Mouse (Mus musculus): ENCODE results near the gene Cyth4. TPM values are rescaled to one million over a fixed set of nuclear protein-coding genes. Genes with fewer than 3 reads are reported as not detected.

Cyth4 gene
- polyA plus RNA-seq, 1 experiment = 13.0 TPM

GRCm38 (mm10) chr15:78583352-78583751 lies 13.5 kb upstream of the Cyth4 start:
- 51% methylated on average over 11 of the region's 11 CpGs for WGBS
- DNase-seq (ENCODE audit: low read depth, low spot score) = no peak

DNA sequence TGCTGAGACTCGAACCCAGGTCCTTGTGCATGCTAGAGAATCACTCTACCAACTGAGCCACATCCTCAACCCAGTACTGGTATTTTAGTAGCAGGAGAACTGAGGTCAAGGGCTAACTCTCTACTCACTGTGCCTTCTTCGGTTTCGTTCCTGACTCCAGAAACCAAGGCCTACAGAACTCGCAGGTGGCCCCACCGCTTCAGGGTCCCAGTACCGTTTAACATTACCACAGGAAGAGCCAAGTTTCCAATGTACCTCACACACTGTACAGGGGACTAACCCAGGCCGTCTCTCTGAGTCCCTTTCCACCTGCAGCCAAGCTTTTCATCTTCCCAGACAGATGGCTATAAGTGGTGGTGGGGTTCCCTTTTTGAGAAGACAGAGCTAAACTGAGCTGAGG lies 11.4 kb upstream of the Cyth4 start:
- no peak for DNase-seq (ENCODE audit: low read depth, low spot score)
- 83% methylated on average over 7 of the region's 7 CpGs for WGBS

DNA sequence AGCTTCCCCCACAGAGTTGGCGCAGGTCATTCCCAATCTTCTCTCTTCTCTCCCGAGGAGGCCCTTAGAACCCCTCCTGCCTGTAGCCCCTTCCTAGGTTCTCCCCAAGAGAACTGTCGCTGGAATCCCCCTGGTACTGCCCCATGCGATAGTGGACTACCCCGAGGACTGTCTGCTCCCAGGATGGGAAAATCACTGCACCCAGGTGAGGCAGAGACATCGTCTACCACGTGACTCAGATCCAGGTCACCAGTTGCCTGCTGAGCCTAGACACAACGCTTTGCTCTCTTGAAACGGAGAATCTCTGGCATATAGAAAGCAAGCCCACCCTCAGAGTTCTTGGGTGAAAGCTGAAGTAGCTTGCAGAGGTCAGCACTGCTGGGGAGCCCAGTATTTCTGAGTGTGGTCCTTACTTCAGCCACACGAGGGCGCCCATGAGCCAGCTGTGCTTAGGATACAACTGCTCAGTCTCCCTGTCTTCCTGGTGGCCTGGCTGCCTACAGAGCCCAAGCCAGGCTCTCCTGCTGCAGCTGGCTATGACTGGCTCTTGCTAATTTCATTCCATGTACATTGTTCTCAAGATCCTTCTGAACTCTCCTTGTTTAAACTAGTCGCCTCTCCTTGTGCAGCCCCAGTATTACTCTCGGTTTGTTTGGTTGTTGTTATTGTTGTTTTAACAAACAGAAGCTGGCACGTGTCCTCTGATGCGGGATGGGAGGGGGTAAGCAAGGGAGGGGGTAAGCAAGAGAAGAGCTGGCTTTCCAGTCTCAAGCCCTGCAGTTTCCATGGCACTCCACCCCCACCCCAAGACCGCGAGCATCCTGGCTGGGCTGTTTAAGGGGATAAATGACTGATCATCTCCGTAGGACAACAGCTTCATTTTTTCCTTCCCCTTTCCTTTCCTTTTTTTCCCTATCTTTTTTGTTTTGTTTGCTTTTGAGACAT lies 9.5 kb upstream of the Cyth4 start:
- peak; percentile 56 for DNase-seq (ENCODE audit: low read depth, low spot score)
- 51% methylated on average over 18 of the region's 18 CpGs for WGBS

GRCm38 (mm10) chr15:78588049-78588448 lies 8.8 kb upstream of the Cyth4 start:
- 87% methylated on average over 4 of the region's 4 CpGs for WGBS
- no peak for DNase-seq (ENCODE audit: low read depth, low spot score)

DNA sequence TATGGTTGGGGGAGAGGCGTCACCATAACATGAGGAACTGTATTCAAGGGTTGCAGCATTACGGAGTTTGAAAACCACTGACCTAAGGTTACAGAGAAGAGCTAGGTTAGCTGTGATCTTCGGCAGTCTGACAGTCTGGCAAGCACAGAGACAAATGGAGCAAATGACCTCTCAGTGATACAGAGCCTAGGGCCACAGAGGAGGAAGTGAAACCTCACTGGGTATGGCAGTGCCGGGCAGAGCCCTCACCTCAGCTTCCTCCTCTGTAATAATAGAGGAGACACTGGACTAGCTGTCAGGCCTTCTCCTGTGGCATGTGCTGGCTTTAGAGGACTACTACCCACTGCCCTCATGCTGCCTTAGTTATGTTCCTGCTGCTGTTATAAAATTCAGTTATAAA lies 7.9 kb upstream of the Cyth4 start:
- 71% methylated on average over 4 of the region's 4 CpGs for WGBS
- DNase-seq (ENCODE audit: low read depth, low spot score) = no peak

GRCm38 (mm10) chr15:78589936-78590335 lies 6.9 kb upstream of the Cyth4 start:
- 73% methylated on average over 6 of the region's 6 CpGs for WGBS
- DNase-seq (ENCODE audit: low read depth, low spot score) = no peak

- no peak for DNase-seq (ENCODE audit: low read depth, low spot score)
- WGBS = 64% methylated on average over 6 of the region's 6 CpGs
Measured at GRCm38 (mm10) chr15:78590785-78591184, 6.1 kb upstream of the Cyth4 start.

GRCm38 (mm10) chr15:78591680-78592451 lies 5.0 kb upstream of the Cyth4 start:
- WGBS = 46% methylated on average over 15 of the region's 15 CpGs
- DNase-seq (ENCODE audit: low read depth, low spot score) = no peak

- 78% methylated on average over 14 of the region's 14 CpGs for WGBS
- DNase-seq (ENCODE audit: low read depth, low spot score) = no peak
Measured at GRCm38 (mm10) chr15:78592452-78592968, 4.3 kb upstream of the Cyth4 start.

GRCm38 (mm10) chr15:78593896-78594425 lies 2.9 kb upstream of the Cyth4 start:
- 75% methylated on average over 7 of the region's 7 CpGs for WGBS
- DNase-seq (ENCODE audit: low read depth, low spot score) = no peak

GRCm38 (mm10) chr15:78594831-78595230 lies 2.0 kb upstream of the Cyth4 start:
- DNase-seq (ENCODE audit: low read depth, low spot score) = no peak
- 69% methylated on average over 2 of the region's 2 CpGs for WGBS

DNA sequence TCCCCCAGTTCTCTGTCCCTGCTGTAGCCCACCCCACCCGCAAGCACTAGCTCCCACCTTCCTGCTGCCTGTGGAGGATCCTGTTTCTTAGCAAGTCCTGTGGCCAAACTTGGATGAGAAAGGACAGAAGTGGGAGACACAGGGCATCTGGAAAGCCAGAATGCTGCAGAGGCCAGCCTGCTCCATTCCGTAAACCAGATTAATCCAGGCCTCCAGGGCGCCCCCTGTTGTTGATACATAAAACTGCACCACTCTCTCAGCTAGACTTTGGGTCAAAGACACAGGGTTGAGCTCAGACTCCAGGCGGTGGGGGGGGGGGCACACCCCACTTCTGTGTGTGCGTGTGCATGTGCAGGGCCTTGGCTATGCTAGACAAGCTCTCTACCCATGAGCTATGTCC lies 1.4 kb upstream of the Cyth4 start:
- no peak for DNase-seq (ENCODE audit: low read depth, low spot score)

GRCm38 (mm10) chr15:78596504-78596903 lies 343 bp upstream of the Cyth4 start:
- DNase-seq (ENCODE audit: low read depth, low spot score) = no peak
- WGBS = 73% methylated on average over 6 of the region's 6 CpGs

More for the DNA sequence above, 1.4 kb upstream of the Cyth4 start:
- 73% methylated on average over 5 of the region's 5 CpGs for WGBS

- 35% methylated on average over 4 of the region's 4 CpGs for WGBS
- no peak for DNase-seq (ENCODE audit: low read depth, low spot score)
Measured at GRCm38 (mm10) chr15:78597729-78598128, 882 bp downstream of the Cyth4 start.

DNA sequence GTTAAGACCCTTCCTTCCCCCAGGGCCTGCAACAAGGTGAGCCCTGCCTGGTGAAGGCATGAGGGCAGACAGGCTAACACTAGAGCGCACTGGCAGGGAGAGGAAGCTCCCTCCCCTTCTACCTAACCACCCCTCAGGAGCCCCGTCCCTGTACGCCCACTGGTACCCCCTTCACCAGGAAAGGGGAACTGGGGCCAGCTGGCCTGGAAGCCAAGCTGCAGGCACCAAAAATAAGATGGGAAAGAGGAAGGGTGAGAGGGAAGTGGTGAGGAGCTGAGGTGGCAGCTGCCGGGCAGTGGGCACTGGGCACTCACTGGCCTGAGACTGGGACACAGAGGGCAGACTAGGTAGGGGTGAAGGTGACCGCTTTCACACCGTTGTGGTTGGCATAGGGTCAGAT lies 2.3 kb downstream of the Cyth4 start:
- WGBS = 79% methylated on average over 6 of the region's 6 CpGs
- no peak for DNase-seq (ENCODE audit: low read depth, low spot score)

DNA sequence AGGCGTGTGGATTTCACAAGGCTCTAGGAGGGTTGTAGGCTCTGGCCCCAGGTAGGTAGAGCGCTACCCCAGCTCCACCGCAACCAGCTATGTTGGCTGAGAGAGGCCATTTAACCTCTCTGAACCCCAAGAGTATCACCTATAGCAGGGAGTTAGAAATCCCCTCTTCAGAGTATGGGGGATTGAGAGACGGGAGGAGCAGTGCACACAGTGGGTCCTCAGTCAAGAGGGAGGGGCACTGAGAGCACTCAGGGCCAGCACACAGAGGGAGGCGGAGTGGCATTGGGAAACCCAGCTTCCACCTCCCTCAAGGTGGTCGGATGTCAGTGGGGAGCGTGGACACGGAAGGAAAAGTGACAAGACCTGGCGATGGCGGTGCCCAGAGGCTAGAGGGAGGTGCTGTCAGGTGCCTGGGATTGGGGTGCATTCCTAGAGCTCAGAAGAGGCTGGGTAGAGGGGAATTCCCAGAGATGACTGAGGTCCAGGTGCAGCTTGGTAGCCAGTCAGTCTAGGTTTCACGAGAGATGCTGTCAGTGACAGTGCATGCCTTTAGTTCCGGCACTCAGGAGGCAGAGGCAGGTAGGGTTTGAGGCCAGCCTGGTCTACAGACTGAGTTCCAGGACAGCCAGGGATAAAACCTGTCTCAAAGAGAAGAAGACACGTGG lies 2.8 kb downstream of the Cyth4 start:
- no peak for DNase-seq (ENCODE audit: low read depth, low spot score)
- WGBS = 68% methylated on average over 13 of the region's 13 CpGs

DNA sequence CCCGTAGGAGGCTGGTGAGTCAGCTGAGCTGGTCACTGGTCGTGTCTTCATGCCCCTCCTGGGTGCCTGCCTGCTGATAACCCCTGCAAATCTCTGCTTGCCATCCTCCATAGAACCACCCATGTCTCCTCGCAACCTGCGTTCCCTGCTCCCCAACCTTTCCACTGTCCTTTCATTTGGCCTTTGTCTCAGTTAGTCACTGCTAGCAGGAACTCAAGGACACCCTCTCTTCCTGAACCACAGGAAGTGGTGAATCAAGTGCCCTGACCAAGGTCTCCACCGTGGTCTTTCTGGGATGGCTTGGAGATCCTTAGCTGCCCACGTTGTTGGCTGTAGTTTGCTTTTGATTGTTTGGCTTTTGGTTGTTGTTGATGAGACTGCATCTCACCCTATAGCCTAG lies 4.3 kb downstream of the Cyth4 start:
- WGBS = 67% methylated on average over 6 of the region's 6 CpGs
- no peak for DNase-seq (ENCODE audit: low read depth, low spot score)

GRCm38 (mm10) chr15:78604255-78604654 lies 7.4 kb downstream of the Cyth4 start:
- 50% methylated on average over 6 of the region's 6 CpGs for whole genome bisulfite sequencing
- DNase-seq (ENCODE audit: low read depth, low spot score) = no peak

GRCm38 (mm10) chr15:78605371-78605791 lies 8.5 kb downstream of the Cyth4 start:
- no peak for DNase-seq (ENCODE audit: low read depth, low spot score)
- WGBS = 31% methylated on average over 3 of the region's 3 CpGs

GRCm38 (mm10) chr15:78606059-78606458 lies 9.2 kb downstream of the Cyth4 start:
- 50% methylated on average over 6 of the region's 6 CpGs for WGBS
- DNase-seq (ENCODE audit: low read depth, low spot score) = no peak
